Mouse (Mus musculus): ENCODE measurements around the gene Gpx3. TPM values are rescaled to one million over a fixed set of nuclear protein-coding genes. Genes with fewer than 3 reads are reported as not detected.
"Not testable (repeated sequence)": the region's sequence is repeated elsewhere in the genome, so short reads cannot be mapped to it uniquely, and the experiment has no call there.

Gpx3 gene
- polyA plus RNA-seq (2014; fragmentation: Nextera tagmentation; extraction: Ambion mirVana): 67.9 and 69.9 TPM in 2 replicates

DNA sequence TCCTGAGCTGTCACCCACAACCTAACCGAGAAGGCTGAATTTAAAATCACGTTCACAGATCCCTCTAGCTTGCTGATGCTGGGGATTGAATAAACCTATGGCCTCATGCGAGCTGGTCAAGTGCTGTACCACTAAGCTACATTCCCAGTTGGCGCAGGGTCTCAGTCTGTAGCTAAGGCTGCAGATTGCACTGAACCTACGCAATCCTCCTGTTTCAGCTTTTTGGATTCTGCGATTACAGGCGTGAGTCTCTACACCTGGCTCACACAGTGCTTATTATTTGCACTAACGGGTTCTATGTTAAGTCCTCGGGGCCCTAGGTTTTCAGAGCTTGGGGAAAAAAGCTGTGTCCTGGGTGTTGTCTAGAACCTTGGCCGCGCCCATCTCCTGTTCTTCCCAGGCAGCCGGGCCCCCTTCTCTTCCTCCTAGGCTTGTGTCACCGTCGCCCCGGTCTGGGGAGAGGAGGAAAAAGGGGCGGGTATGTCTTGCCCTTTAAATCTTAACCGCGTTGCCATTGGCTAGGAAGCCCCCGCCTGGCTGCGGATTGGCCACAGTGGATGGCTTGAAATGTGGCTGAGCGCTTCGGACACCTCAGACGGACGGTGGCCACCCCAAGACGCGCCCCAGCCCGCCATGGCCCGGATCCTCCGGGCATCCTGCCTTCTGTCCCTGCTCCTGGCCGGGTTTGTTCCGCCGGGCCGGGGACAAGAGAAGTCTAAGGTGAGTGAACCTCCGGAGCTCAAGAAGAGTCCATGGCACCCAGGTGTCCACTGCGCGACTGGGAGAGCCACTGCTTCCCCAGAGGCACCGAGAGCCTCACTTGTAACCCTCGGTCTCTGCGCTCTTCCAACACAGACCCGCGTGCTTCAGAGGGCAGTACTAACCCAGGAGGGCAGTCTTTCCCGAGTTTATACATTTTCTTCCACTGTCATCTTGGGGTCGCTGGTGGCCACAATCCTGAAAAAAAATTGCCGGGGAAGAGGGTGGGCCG is at the start of gene Gpx3:
Gpx3 (plus strand) TSS at position 121 of the 991 bp plus-strand sequence.
- ATAC-seq (ENCODE audit: low read depth): peak; percentile 94
- H3K4me1 ChIP-seq (ENCODE audit: control insufficient read depth, insufficient read depth, low read length): no peaks in the 10 kb centered on the region
- WGBS: 14% methylated on average over 45 of the region's 45 CpGs

DNA sequence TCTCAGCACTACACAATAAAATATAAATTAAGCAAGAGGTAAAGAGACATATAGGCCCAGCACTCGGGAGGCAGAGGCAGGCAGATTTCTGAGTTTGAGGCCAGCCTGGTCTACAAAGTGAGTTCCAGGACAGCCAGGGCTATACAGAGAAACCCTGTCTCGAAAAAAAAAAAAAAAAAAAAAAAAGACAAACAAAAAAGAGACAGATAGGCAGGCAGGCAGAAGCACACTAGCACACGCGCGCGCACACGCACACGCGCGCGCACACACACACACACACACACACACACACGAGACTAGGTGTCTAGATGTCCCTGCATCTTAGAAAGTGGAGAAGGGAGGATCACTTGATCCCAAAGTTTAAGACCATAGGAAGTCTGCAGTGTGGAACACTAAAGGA is 43.4 kb upstream of the Gpx3 start:
- H3K9ac ChIP-seq (replicated peaks; ENCODE audit: low read depth, low read length); ATAC-seq (ENCODE audit: low read depth); H3K27ac ChIP-seq (ENCODE audit: low read depth, low read length); H3K27me3 ChIP-seq (ENCODE audit: control insufficient read depth, insufficient read depth, low read length); H3K9me3 ChIP-seq (ENCODE audit: control insufficient read depth, low read length); H3K36me3 ChIP-seq (ENCODE audit: control insufficient read depth, insufficient read depth, low read length); H3K4me2 ChIP-seq (ENCODE audit: low read depth, low read length); H3K4me3 ChIP-seq (ENCODE audit: low read depth, low read length); H3K4me1 ChIP-seq (ENCODE audit: control insufficient read depth, insufficient read depth, low read length): not testable (repeated sequence)
- 98% methylated on average over 11 of the region's 12 CpGs for WGBS

More for the DNA sequence above, at the start of gene Gpx3:
- Histone ChIP-seq H3K36me3 (ENCODE audit: control insufficient read depth, insufficient read depth, low read length) (no peaks in the 10 kb centered on the region), H3K27me3 (ENCODE audit: control insufficient read depth, insufficient read depth, low read length) (no peaks in the 10 kb centered on the region), H3K4me2 (ENCODE audit: low read depth, low read length) (peak within 1 kb of the TSS; percentile 72), H3K9ac (replicated peaks; ENCODE audit: low read depth, low read length) (peak within 1 kb of the TSS; percentile 12), H3K4me3 (ENCODE audit: low read depth, low read length) (peak within 1 kb of the TSS; percentile 35), H3K27ac (ENCODE audit: low read depth, low read length) (no peak within 1 kb of the TSS), H3K9me3 (ENCODE audit: control insufficient read depth, low read length) (no peaks in the 10 kb centered on the region)

DNA sequence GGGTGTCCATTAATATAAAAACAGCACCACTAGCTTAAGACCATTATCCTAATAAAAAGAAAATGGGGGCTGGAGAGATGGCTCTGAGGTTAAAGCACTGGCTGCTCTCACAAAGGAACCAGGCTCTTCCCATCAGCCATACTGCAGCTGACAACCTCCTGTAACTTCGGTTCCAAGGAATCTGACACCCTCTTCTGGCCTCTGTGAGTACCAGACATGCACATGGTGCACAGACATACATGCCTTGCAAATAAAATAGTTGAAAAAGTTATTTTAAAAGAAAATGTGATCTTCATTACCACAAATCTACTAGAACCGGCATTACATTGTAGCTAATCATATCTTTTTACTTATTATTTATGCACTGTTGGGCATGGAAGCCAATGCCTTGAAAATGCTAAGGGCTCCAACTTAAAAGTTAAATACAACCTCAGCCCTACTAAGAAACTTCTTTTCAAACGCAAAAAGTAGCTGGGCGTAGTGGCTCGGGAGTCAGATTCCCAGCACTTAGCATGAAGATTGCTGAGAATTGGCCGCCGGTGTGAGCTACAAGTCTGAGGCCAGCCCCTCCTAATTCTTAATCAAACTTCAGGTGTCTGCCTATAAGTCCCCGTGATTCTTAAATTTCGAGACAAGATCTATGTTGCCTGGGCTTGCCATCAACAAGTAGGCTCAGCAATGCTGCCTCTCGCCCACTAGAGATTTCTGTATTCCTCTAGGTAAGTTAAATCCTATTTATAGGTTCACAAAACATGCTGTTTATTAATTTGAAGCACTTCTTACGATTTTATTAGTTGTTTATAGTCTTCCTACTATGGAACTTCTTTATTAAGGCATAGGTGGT is 42.7 kb upstream of the Gpx3 start:
- Histone ChIP-seq H3K9me3 (ENCODE audit: control insufficient read depth, low read length) (no peaks in the 10 kb centered on the region), H3K4me1 (ENCODE audit: control insufficient read depth, insufficient read depth, low read length) (peaks cover 6% of the 10 kb centered on the region), H3K9ac (replicated peaks; ENCODE audit: low read depth, low read length) (peak overlapping the region; percentile 69), H3K36me3 (ENCODE audit: control insufficient read depth, insufficient read depth, low read length) (no peaks in the 10 kb centered on the region), H3K27ac (ENCODE audit: low read depth, low read length) (peak overlapping the region; percentile 66; the same call in 1 of the 2 replicates), H3K4me2 (ENCODE audit: low read depth, low read length) (peak overlapping the region; percentile 55), H3K27me3 (ENCODE audit: control insufficient read depth, insufficient read depth, low read length) (no peaks in the 10 kb centered on the region), H3K4me3 (ENCODE audit: low read depth, low read length) (peak overlapping the region; percentile 52)
- 32% methylated on average over 11 of the region's 11 CpGs for WGBS
- ATAC-seq (ENCODE audit: low read depth): no peak

DNA sequence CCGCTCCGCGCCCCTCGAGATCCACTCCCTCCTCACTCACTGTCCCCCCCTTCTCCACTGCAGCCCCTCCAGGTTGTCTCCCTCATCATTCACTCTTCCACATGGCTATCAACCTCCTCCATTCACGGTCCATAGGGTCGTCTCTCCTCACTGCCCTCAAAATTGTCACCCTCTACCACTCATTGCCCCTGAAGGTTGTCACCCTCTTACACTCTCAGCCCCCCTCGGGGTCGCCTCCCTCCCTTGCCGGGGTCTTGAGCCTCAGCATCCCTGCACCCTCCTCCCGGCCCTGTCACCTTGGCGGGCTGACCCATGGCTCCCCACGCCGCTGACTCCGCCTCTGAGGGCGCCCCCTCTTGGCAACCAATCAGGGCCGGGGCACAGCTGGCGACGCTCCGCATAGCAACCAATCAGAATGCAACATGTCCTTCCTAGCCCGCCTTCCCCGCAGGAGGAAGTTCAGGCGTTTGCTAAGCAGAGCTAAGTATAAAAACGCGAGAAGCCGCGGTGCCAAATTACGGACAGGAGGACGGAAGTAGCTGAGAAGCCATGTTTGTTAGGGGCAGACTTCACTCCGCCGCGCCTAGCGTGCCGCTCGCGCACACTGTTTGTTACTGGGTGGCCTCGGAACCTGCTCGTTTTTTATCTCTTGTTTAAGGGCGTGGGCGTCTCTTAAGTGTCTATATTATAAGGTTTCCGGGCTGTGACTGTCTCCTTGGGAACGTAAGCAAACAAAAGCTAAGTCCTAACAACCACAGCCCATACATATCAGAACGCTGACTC is 41.8 kb upstream of the Gpx3 start, which contains the start of gene Lyrm7:
Lyrm7 (minus strand) TSS at position 661 of the 783 bp plus-strand sequence.
- H3K4me3 ChIP-seq (ENCODE audit: low read depth, low read length): peak within 1 kb of the TSS; percentile 52
- H3K9ac ChIP-seq (replicated peaks; ENCODE audit: low read depth, low read length): peak within 1 kb of the TSS; percentile 69
- peak within 1 kb of the TSS; percentile 55 for H3K4me2 ChIP-seq (ENCODE audit: low read depth, low read length)
- peaks cover 8% of the 10 kb centered on the region for H3K4me1 ChIP-seq (ENCODE audit: control insufficient read depth, insufficient read depth, low read length)
- ATAC-seq (ENCODE audit: low read depth): peak; percentile 96
- peak within 1 kb of the TSS; percentile 86 for H3K27ac ChIP-seq (ENCODE audit: low read depth, low read length)
- H3K36me3 ChIP-seq (ENCODE audit: control insufficient read depth, insufficient read depth, low read length): no peaks in the 10 kb centered on the region
- WGBS: 0% methylated on average over 42 of the region's 42 CpGs
- no peaks in the 10 kb centered on the region for H3K9me3 ChIP-seq (ENCODE audit: control insufficient read depth, low read length)
- no peaks in the 10 kb centered on the region for H3K27me3 ChIP-seq (ENCODE audit: control insufficient read depth, insufficient read depth, low read length)

DNA sequence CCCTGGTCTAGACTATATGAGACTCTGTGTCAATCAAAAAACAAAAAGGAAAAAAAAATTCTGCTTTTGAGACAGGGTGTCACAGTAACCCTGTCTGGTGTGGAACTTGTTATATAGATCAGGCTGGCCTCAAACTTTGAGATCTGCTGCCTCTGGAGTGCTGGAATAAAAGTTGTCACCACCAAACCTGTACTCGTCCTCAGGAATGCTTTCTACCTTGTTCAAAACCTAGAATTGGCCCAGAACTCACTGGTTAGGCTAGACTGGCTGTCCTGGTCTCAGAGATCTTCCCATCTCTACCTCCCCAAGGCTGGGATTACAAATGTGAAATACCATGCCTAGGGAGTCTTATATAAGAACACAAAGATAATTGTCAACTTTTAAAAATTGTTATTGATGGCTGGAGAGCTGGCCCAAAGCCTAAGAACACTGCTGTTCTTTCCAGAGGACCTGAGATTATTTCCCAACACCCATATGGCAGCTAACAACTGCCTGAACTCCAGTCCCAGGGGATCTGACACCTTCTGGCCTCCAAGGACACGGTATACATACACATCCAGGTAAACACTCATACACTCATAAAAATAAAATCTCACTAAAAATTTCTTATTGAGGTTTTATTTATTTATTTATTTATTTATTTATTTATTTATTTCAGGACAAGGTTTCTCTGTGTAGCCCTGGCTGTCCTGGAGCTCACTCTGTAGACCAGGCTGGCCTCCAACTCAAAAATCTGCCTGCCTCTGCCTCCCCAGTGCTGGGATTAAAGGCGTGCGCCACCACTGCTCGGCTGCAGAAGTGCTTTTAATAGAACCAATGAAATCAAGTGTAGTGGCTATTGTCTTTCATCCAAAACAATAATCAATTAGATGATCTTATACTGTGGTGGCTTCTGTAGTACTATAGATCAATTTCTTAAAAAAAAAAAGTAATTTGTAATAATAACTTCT is 40.5 kb upstream of the Gpx3 start:
- ATAC-seq (ENCODE audit: low read depth): no peak
- H3K4me1 ChIP-seq (ENCODE audit: control insufficient read depth, insufficient read depth, low read length): peaks cover 11% of the 10 kb centered on the region
- H3K27ac ChIP-seq (ENCODE audit: low read depth, low read length): no peak overlapping the region
- H3K9ac ChIP-seq (replicated peaks; ENCODE audit: low read depth, low read length): 0 out of 2 replicates have a peak overlapping the region, but pooled peaks have one; percentile 60
- no peaks in the 10 kb centered on the region for H3K9me3 ChIP-seq (ENCODE audit: control insufficient read depth, low read length)
- WGBS: 92% methylated on average over 5 of the region's 5 CpGs
- H3K4me2 ChIP-seq (ENCODE audit: low read depth, low read length): no peak overlapping the region
- no peak overlapping the region; the same call in 1 of the 2 replicates for H3K4me3 ChIP-seq (ENCODE audit: low read depth, low read length)
- no peaks in the 10 kb centered on the region for H3K27me3 ChIP-seq (ENCODE audit: control insufficient read depth, insufficient read depth, low read length)
- H3K36me3 ChIP-seq (ENCODE audit: control insufficient read depth, insufficient read depth, low read length): no peaks in the 10 kb centered on the region

DNA sequence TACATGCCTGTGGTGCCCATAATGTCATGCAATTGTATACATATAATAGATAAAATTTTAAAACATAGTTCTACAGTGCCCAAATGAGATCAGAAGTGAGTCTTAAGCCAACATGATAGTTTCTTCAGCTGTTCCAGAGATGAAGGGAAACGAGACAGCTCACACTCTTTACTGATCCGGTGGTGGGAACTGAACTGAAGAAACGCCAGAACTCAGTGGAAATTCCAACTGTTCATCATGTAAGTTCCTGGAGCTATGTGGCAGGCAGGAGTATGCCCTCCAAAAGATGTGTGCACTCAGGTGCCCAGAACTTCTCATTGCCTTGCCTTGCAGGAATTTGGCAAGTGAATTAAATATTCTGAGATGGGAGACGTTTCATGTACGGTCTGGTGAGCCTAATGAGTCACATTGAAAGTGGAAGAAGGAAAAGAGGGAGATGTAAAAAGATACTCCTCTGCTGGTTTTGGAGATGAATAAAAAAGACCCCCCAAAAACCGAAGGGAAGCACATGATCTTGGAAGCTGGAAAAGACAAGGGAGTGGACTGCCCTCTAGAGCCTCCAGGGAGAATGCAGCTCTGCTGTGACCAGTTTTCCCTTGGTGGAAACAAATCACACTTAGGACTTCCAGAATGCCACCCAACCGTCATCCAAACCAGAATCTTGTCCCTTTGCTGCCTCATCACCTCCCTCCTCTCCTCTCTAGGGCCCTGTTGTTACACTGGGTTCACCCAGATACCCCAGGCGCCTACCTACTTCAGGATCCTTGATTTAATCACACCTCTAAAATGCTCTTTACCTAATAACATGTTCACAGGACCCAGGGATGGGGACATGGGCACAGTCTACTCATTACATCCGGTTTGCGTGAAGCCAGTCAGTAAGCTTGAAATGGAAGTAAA is 39.4 kb upstream of the Gpx3 start:
- H3K9ac ChIP-seq (replicated peaks; ENCODE audit: low read depth, low read length): no peak overlapping the region
- no peaks in the 10 kb centered on the region for H3K36me3 ChIP-seq (ENCODE audit: control insufficient read depth, insufficient read depth, low read length)
- no peaks in the 10 kb centered on the region for H3K9me3 ChIP-seq (ENCODE audit: control insufficient read depth, low read length)
- no peak overlapping the region for H3K4me3 ChIP-seq (ENCODE audit: low read depth, low read length)
- peaks cover 14% of the 10 kb centered on the region for H3K4me1 ChIP-seq (ENCODE audit: control insufficient read depth, insufficient read depth, low read length)
- ATAC-seq (ENCODE audit: low read depth): no peak
- no peak overlapping the region for H3K27ac ChIP-seq (ENCODE audit: low read depth, low read length)
- no peak overlapping the region for H3K4me2 ChIP-seq (ENCODE audit: low read depth, low read length)
- 45% methylated on average over 10 of the region's 10 CpGs for WGBS
- H3K27me3 ChIP-seq (ENCODE audit: control insufficient read depth, insufficient read depth, low read length): no peaks in the 10 kb centered on the region

DNA sequence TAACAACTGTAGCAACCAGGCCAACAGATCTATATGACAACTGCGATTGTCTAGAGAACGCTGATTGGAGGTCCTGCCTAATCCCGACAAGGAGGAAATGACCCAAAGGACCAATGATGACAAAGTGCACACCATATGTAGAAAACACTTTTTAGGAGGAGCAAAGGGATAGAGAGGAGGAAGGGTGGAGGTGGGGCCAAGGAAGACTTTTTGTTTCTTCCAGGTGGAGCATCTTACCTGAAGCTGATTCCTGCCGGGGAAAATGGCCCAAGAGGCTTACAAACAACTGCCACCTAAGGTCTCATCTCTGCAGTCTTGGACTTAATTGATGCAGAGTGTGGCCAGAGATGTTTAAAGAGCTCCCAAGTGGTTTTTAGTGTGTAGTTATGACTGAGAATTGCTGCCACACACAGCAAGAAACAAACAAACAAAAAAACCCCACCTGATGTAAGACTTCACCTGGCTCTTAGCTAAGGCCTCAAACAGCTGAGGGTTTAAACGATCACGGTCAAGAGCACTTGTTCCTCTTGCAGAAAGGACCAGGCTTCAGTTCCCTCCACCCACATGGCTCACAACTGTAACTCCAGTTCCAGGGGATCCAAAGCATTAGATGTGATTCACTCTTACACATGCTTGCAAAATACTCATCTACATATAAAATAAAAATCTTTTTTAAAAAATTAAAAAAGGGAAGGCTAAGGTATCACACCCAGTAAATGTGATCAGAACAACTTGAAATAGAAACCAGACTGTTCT is 36.7 kb upstream of the Gpx3 start:
- peak overlapping the region; percentile 89 for H3K27ac ChIP-seq (ENCODE audit: low read depth, low read length)
- H3K9ac ChIP-seq (replicated peaks; ENCODE audit: low read depth, low read length): peak overlapping the region; percentile 99
- peaks cover 1% of the 10 kb centered on the region; the same call in 1 of the 2 replicates for H3K36me3 ChIP-seq (ENCODE audit: control insufficient read depth, insufficient read depth, low read length)
- 76% methylated on average over 6 of the region's 6 CpGs for WGBS
- no peaks in the 10 kb centered on the region for H3K9me3 ChIP-seq (ENCODE audit: control insufficient read depth, low read length)
- no peak for ATAC-seq (ENCODE audit: low read depth)
- H3K4me1 ChIP-seq (ENCODE audit: control insufficient read depth, insufficient read depth, low read length): peaks cover 23% of the 10 kb centered on the region
- H3K27me3 ChIP-seq (ENCODE audit: control insufficient read depth, insufficient read depth, low read length): no peaks in the 10 kb centered on the region
- H3K4me3 ChIP-seq (ENCODE audit: low read depth, low read length): peak overlapping the region; percentile 83
- peak overlapping the region; percentile 60 for H3K4me2 ChIP-seq (ENCODE audit: low read depth, low read length)

Data from neural tube, embryonic 14.5 days (tissue).